Mouse (Mus musculus) C3H10T1/2 (cell line): ENCODE measurements around the gene Zbtb14. TPM values are rescaled to one million over a fixed set of nuclear protein-coding genes. Genes with fewer than 3 reads are reported as not detected.

Source experiments
- polyA plus RNA-seq, 2 experiments: library from polyadenylated mRNA; unstranded; fragments of >200 nt; fragmentation: generic; extraction: Trizol; gene quantifications; one replicate each; pipeline ENCODE4 v1.2.1; 2012; ENCODE audit warnings: missing spikeins in 2 of 2

Gene Zbtb14
- polyA plus RNA-seq: 1 to 10 TPM; 1.1 to 7.0 TPM

GRCm38 (mm10) chr17:69382511-69383100 lies at the start of gene Zbtb14:
TSS of gene Zbtb14 (plus strand) at chr17:69383050.

GRCm38 (mm10) chr17:69438990-69439491 lies 56.2 kb downstream of the Zbtb14 start, which contains the start of gene Akain1:
TSS of gene Akain1 (plus strand) at chr17:69439326.

Other genes with a start within 250 kb of the Zbtb14 start
- gene Akain1, start 56.3 kb downstream of the Zbtb14 start, polyA plus RNA-seq: not detected